Comparison of ENCODE assay signal across 8 mouse cellular contexts in genomic region chr4:137387482-137388058, GRCm38 (mm10). TPM values are rescaled to one million over a fixed set of nuclear protein-coding genes. Genes with fewer than 3 reads are reported as not detected.
A peak's percentile ranks its signal among the peaks of the same experiment; 100 is the strongest.
DNase-seq lines count a peak whose midpoint lies in the region; ATAC-seq lines count a peak whose summit lies in the region.

No protein-coding gene starts in this region.

- under 1% methylated on average over 20 of the region's 20 CpGs for WGBS in heart, embryonic 12.5 days
- WGBS in hindbrain, embryonic 14.5 days, result under 1% methylated on average over 20 of the region's 20 CpGs
- WGBS in midbrain, embryonic 11.5 days, result under 1% methylated on average over 20 of the region's 20 CpGs

- intact Hi-C loops in heart, postnatal 14 days (cut with DNase I), result no loop called here

- 0 out of 2 replicates have a peak, but pooled peaks have one; percentile 40 for ATAC-seq in heart, embryonic 12.5 days (ENCODE audit: insufficient number of reproducible peaks, low FRiP score)
- no peak for ATAC-seq in hindbrain, embryonic 14.5 days (ENCODE audit: low FRiP score)
- ATAC-seq in midbrain, embryonic 11.5 days (ENCODE audit: low FRiP score), result no peak

- H3K4me3 ChIP-seq in heart, embryonic 12.5 days, result peak overlapping the region; percentile 81
- peak overlapping the region; percentile 60 for H3K4me3 ChIP-seq in hindbrain, embryonic 14.5 days (replicated peaks; ENCODE audit: low read length)
- H3K4me3 ChIP-seq in midbrain, embryonic 11.5 days (ENCODE audit: low read depth, low read length), result peak overlapping the region; percentile 81

- no peaks in the 10 kb centered on the region for H3K9me3 ChIP-seq in heart, embryonic 12.5 days (replicated peaks)
- no peaks in the 10 kb centered on the region for H3K9me3 ChIP-seq in hindbrain, embryonic 14.5 days (ENCODE audit: control insufficient read depth, low read length)
- peaks cover 3% of the 10 kb centered on the region; the same call in 1 of the 2 replicates for H3K9me3 ChIP-seq in midbrain, embryonic 11.5 days (ENCODE audit: control insufficient read depth, low read length)

- peak overlapping the region; percentile 95 for H3K27ac ChIP-seq in heart, embryonic 12.5 days (ENCODE audit: poor library complexity, severe bottlenecking)
- H3K27ac ChIP-seq in hindbrain, embryonic 14.5 days, result peak overlapping the region; percentile 92
- peak overlapping the region; percentile 76 for H3K27ac ChIP-seq in midbrain, embryonic 11.5 days (ENCODE audit: low read depth, low read length)

- peak overlapping the region; percentile 88 for H3K9ac ChIP-seq in heart, embryonic 12.5 days
- H3K9ac ChIP-seq in hindbrain, embryonic 14.5 days, result peak overlapping the region; percentile 85
- peak overlapping the region; percentile 86 for H3K9ac ChIP-seq in midbrain, embryonic 11.5 days (ENCODE audit: low read length)

- DNase-seq in heart, postnatal 14 days, result no peak
- DNase-seq in MEL-GATA-1-ER (ENCODE audit: extremely low read depth, low read depth), result peak; percentile 19
- no peak for DNase-seq in hindbrain, embryonic 14.5 days (ENCODE audit: low spot score)
- peak; percentile 96 for DNase-seq in midbrain, embryonic 11.5 days (ENCODE audit: low spot score, missing footprints)
- DNase-seq in thymus, postnatal 14 days, result no peak
- DNase-seq in frontal cortex, postnatal 25 days (ENCODE audit: low spot score in 2 of 2), result no peak
- no peak for DNase-seq in right cerebral cortex, postnatal 36 days (ENCODE audit: low spot score in 2 of 2)

- peaks cover 6% of the 10 kb centered on the region; the same call in 1 of the 2 replicates for H3K4me1 ChIP-seq in heart, embryonic 12.5 days (replicated peaks)
- H3K4me1 ChIP-seq in hindbrain, embryonic 14.5 days (replicated peaks; ENCODE audit: control insufficient read depth, insufficient read depth, low read length), result peaks cover 17% of the 10 kb centered on the region
- peaks cover 8% of the 10 kb centered on the region; the same call in 1 of the 2 replicates for H3K4me1 ChIP-seq in midbrain, embryonic 11.5 days (ENCODE audit: control insufficient read depth, insufficient read depth, low read length)

- H3K36me3 ChIP-seq in heart, embryonic 12.5 days, result 0 out of 2 replicates have a peak, but pooled peaks cover 3% of the 10 kb centered on the region
- no peaks in the 10 kb centered on the region for H3K36me3 ChIP-seq in hindbrain, embryonic 14.5 days (replicated peaks; ENCODE audit: control insufficient read depth, insufficient read depth)
- H3K36me3 ChIP-seq in midbrain, embryonic 11.5 days (ENCODE audit: control insufficient read depth, insufficient read depth, low read length), result no peaks in the 10 kb centered on the region

- peak overlapping the region; percentile 73 for H3K4me2 ChIP-seq in heart, embryonic 12.5 days
- H3K4me2 ChIP-seq in hindbrain, embryonic 14.5 days (replicated peaks), result peak overlapping the region; percentile 76
- peak overlapping the region; percentile 85 for H3K4me2 ChIP-seq in midbrain, embryonic 11.5 days

- no peaks in the 10 kb centered on the region for H3K27me3 ChIP-seq in heart, embryonic 12.5 days (replicated peaks)
- H3K27me3 ChIP-seq in hindbrain, embryonic 14.5 days (ENCODE audit: control insufficient read depth, insufficient read depth, low read length), result no peaks in the 10 kb centered on the region
- H3K27me3 ChIP-seq in midbrain, embryonic 11.5 days (ENCODE audit: control insufficient read depth, insufficient read depth, low read length), result no peaks in the 10 kb centered on the region

RNA-seq across cellular contexts. Expression of gene Cela3a, which starts 22.0 kb away (rescaled TPM):
- polyA plus RNA-seq in heart, embryonic 12.5 days (2016; fragmentation: Nextera tagmentation; extraction: Ambion mirVana), result not detected in 2 replicates
- total RNA-seq in heart, postnatal 14 days (2021), result not detected
- not detected in 2 replicates for polyA plus RNA-seq in hindbrain, embryonic 14.5 days (2014; fragmentation: Nextera tagmentation; extraction: Ambion mirVana)
- polyA plus RNA-seq in midbrain, embryonic 11.5 days (2014; fragmentation: Nextera tagmentation; extraction: Ambion mirVana), result not detected in 2 replicates

RNA-seq across cellular contexts. Expression of gene Cdc42, which starts 30.1 kb away (rescaled TPM):
- 528 and 544 TPM in 2 replicates for polyA plus RNA-seq in heart, embryonic 12.5 days (2016; fragmentation: Nextera tagmentation; extraction: Ambion mirVana)
- 100 to 1,000 TPM; 182 to 187 TPM for total RNA-seq in heart, postnatal 14 days (2021)
- 1,007 and 1,073 TPM in 2 replicates for polyA plus RNA-seq in hindbrain, embryonic 14.5 days (2014; fragmentation: Nextera tagmentation; extraction: Ambion mirVana)
- polyA plus RNA-seq in midbrain, embryonic 11.5 days (2014; fragmentation: Nextera tagmentation; extraction: Ambion mirVana), result 710 and 751 TPM in 2 replicates

RNA-seq across cellular contexts. Expression of gene Cela3b, which starts 42.8 kb away (rescaled TPM):
- polyA plus RNA-seq in heart, embryonic 12.5 days (2016; fragmentation: Nextera tagmentation; extraction: Ambion mirVana), result not detected in 2 replicates
- not detected for total RNA-seq in heart, postnatal 14 days (2021)
- not detected in 2 replicates for polyA plus RNA-seq in hindbrain, embryonic 14.5 days (2014; fragmentation: Nextera tagmentation; extraction: Ambion mirVana)
- polyA plus RNA-seq in midbrain, embryonic 11.5 days (2014; fragmentation: Nextera tagmentation; extraction: Ambion mirVana), result not detected in 2 replicates

Comparison
In these comparisons a context has a peak if more than half of its experiments do, and no peak if none do; other contexts are left out.
1. DNase-seq: peak in MEL-GATA-1-ER (single experiment) and midbrain, embryonic 11.5 days (single experiment); none in heart, postnatal 14 days (0 of 2), hindbrain, embryonic 14.5 days (single experiment), thymus, postnatal 14 days (single experiment), frontal cortex, postnatal 25 days (0 of 2) and right cerebral cortex, postnatal 36 days (0 of 2).
2. Peak in every context shown above with its lines, with median percentiles within 50 percentile points of each other: H3K27ac ChIP-seq, H3K4me2 ChIP-seq, H3K4me3 ChIP-seq and H3K9ac ChIP-seq.